Mouse (Mus musculus) bone marrow macrophage, adult 2 months (primary cell): ENCODE results near the gene Olfr1368.

ENCODE experiments used
- CTCF ChIP-seq: IDR thresholded peaks from 2 replicates; pipeline ENCODE4 v1.5.1; 2012; ENCODE audit warnings: low read depth, mild to moderate bottlenecking, low read length, moderate library complexity
- POLR2A ChIP-seq: IDR thresholded peaks from 2 replicates; pipeline ENCODE4 v1.6.1; 2012; ENCODE audit warnings: mild to moderate bottlenecking, low read depth, low read length, borderline replicate concordance

DNA sequence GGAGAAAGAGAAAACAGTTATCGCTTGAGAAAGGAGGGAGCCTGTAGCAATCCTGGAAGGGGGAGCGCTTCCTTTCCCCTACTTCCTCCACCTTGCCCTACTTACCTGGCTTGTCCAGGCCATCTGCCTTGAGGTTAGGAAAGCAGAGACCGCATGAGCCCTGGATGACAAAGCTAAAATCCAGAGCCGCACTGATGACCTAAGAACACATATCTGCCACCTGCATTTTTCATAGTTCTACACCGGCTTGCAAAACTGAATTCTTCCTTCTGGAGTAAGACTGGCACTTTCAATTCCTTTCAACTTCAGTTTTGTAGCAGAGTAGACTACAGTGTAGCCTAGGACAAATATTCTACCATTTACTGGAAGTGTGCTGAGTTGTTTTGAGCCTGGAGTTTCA, 32.7 kb upstream of the Olfr1368 start:
- TF ChIP-seq CTCF (no peak), POLR2A (no peak)
